18 mouse cellular contexts compared by ENCODE assay signal in the genomic region with DNA sequence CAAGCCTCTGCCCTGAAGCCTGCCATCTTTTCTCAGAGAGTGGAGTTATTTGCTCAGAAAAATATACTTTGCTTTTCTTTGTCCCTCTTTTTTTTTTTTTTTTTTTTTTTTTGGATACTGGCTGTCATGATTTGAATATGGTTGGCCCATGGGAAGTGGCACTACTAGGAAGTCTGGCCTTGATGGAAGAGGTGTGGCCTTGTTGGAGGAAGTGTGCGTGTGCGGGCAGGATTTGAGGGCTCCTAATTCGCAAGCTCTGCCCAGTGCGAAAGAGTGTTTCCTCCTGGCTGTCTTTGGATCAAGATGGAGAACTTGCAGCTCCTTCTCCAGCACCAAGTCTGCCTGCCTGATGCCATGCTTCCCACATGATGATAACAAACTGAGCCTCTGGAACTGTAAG.
"Had no signal": no experiment of that assay in that cellular context is flagged by ENCODE, and none has a peak within 500 bp of the region (broad histone marks: within the 10 kb centered on the region; RNA-seq: fewer than 3 reads in every experiment).

No protein-coding gene starts in this region.

- H3K9ac ChIP-seq: limb, embryonic 12.5 days; limb, embryonic 15.5 days; liver, embryonic 14.5 days; liver, postnatal 0 days; lung, embryonic 14.5 days; midbrain, embryonic 13.5 days; neural tube, embryonic 13.5 days had no signal

- H3K36me3 ChIP-seq: limb, embryonic 12.5 days; limb, embryonic 15.5 days; midbrain, embryonic 13.5 days; neural tube, embryonic 13.5 days had no signal

- H3K4me2 ChIP-seq: limb, embryonic 12.5 days; limb, embryonic 15.5 days; liver, embryonic 11.5 days; lung, embryonic 14.5 days; midbrain, embryonic 13.5 days; neural tube, embryonic 13.5 days had no signal

- H3K4me3 ChIP-seq: limb, embryonic 12.5 days; limb, embryonic 15.5 days; megakaryocyte, embryonic 14.5 days; midbrain, embryonic 13.5 days; myocyte; neural tube, embryonic 13.5 days had no signal

- DNase-seq: kidney, adult 9 months; kidney, postnatal 14 days; kidney, postnatal 4 days; left cerebral cortex, postnatal 4 days; liver, postnatal 0 days; thymus, adult 18-20 months; thymus, postnatal 36 days had no signal

- H3K27ac ChIP-seq: limb, embryonic 12.5 days; limb, embryonic 15.5 days; liver, embryonic 14.5 days; macrophage; midbrain, embryonic 13.5 days; neural tube, embryonic 13.5 days had no signal

- H3K4me1 ChIP-seq: limb, embryonic 12.5 days; limb, embryonic 15.5 days; megakaryocyte, embryonic 14.5 days had no signal

- ATAC-seq: liver, postnatal 0 days; lung, postnatal 0 days had no signal

- H3K9me3 ChIP-seq: limb, embryonic 12.5 days; limb, embryonic 15.5 days; midbrain, embryonic 13.5 days; neural tube, embryonic 13.5 days had no signal

- H3K27me3 ChIP-seq: limb, embryonic 12.5 days; limb, embryonic 15.5 days; megakaryocyte, embryonic 14.5 days; neural tube, embryonic 13.5 days had no signal
